11 mouse cellular contexts compared by ENCODE assay signal in the genomic region with DNA sequence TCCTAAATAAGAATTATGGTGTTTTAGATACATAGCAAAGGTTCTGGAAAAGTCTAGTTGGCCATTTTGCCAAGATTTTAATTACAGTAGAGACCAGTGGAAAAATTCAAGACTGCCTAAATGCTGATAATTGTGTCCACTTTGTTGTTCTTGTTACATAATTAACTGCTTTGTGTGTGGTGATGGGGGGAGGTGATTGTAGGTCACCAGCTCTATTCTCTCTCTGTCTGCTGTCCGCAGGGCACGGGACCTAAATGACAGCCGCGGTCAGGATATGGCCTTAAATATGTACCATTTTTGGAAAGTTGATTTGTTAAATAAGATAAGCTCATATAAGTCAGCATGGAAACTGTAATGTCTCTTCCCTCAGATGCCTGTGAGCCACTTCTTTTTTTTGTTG. TPM values are rescaled to one million over a fixed set of nuclear protein-coding genes. Genes with fewer than 3 reads are reported as not detected.
A peak's percentile ranks its signal among the peaks of the same experiment; 100 is the strongest.
DNase-seq lines count a peak whose midpoint lies in the region; ATAC-seq and TF ChIP-seq lines count a peak whose summit lies in the region.
"Had no signal": no experiment of that assay in that cellular context is flagged by ENCODE, and none has a peak within 500 bp of the region (broad histone marks: within the 10 kb centered on the region; RNA-seq: fewer than 3 reads in every experiment).

No protein-coding gene starts in this region.

- no peak for DNase-seq in layer of hippocampus, adult 2 months (ENCODE audit: low spot score in 2 of 2)
- no peak for DNase-seq in layer of hippocampus, adult 11-12 months (ENCODE audit: low spot score)
- no peak for DNase-seq in embryonic facial prominence, embryonic 10.5 days (ENCODE audit: low spot score)
- no peak for DNase-seq in midbrain, postnatal 0 days (ENCODE audit: low spot score)
- no peak for DNase-seq in adrenal gland, postnatal 36 days
- DNase-seq in adrenal gland, postnatal 10 days = no peak
- no peak for DNase-seq in cerebellum, adult 9-10 months
- DNase-seq: kidney, adult 2 months; lung, adult 18-20 months had no signal

- 72% methylated on average over 4 of the region's 4 CpGs for WGBS in embryonic facial prominence, embryonic 10.5 days
- WGBS in hindbrain, embryonic 16.5 days = 66% methylated on average over 4 of the region's 4 CpGs
- WGBS in midbrain, postnatal 0 days = 80% methylated on average over 4 of the region's 4 CpGs

- TF ChIP-seq CTCF in layer of hippocampus, adult 2 months (conservative IDR thresholded peaks at IDR 0.05) = no peak
- no peak for TF ChIP-seq CTCF in midbrain, postnatal 0 days (IDR thresholded peaks at IDR 0.05)

- H3K9ac ChIP-seq in hindbrain, embryonic 16.5 days (ENCODE audit: low read depth, low read length) = no peak overlapping the region
- H3K9ac ChIP-seq in midbrain, postnatal 0 days (replicated peaks; ENCODE audit: low read length, poor library complexity, severe bottlenecking) = peak overlapping the region; percentile 91; the same call in 1 of the 2 replicates

- no peaks in the 10 kb centered on the region for H3K27me3 ChIP-seq in embryonic facial prominence, embryonic 10.5 days (replicated peaks; ENCODE audit: low read depth, poor library complexity, severe bottlenecking)
- H3K27me3 ChIP-seq in hindbrain, embryonic 16.5 days (replicated peaks; ENCODE audit: control insufficient read depth, insufficient read depth, low read length) = no peaks in the 10 kb centered on the region
- no peaks in the 10 kb centered on the region for H3K27me3 ChIP-seq in midbrain, postnatal 0 days (ENCODE audit: insufficient read depth, low read length)
- H3K27me3 ChIP-seq: Patski had no signal

- H3K36me3 ChIP-seq in embryonic facial prominence, embryonic 10.5 days (replicated peaks) = peaks cover 32% of the 10 kb centered on the region
- no peaks in the 10 kb centered on the region for H3K36me3 ChIP-seq in hindbrain, embryonic 16.5 days (ENCODE audit: control insufficient read depth, insufficient read depth, low read length)
- no peaks in the 10 kb centered on the region for H3K36me3 ChIP-seq in midbrain, postnatal 0 days (ENCODE audit: insufficient read depth, low read length)

- H3K4me1 ChIP-seq in embryonic facial prominence, embryonic 10.5 days = peaks cover 33% of the 10 kb centered on the region
- H3K4me1 ChIP-seq in hindbrain, embryonic 16.5 days (ENCODE audit: control insufficient read depth, insufficient read depth, low read depth, low read length) = peaks cover 26% of the 10 kb centered on the region
- peaks cover 8% of the 10 kb centered on the region; the same call in 1 of the 2 replicates for H3K4me1 ChIP-seq in midbrain, postnatal 0 days (ENCODE audit: insufficient read depth, low read length)

- no peak for ATAC-seq in hindbrain, embryonic 16.5 days
- no peak for ATAC-seq in midbrain, postnatal 0 days (ENCODE audit: low FRiP score)
- ATAC-seq: Patski had no signal

- H3K4me2 ChIP-seq in hindbrain, embryonic 16.5 days (ENCODE audit: low read length) = peak overlapping the region; percentile 77
- H3K4me2 ChIP-seq in midbrain, postnatal 0 days (ENCODE audit: low read depth, low read length, poor library complexity, severe bottlenecking) = peak overlapping the region; percentile 70

- H3K9me3 ChIP-seq in embryonic facial prominence, embryonic 10.5 days = no peaks in the 10 kb centered on the region
- H3K9me3 ChIP-seq in hindbrain, embryonic 16.5 days (ENCODE audit: control insufficient read depth, low read length) = no peaks in the 10 kb centered on the region
- H3K9me3 ChIP-seq in midbrain, postnatal 0 days (ENCODE audit: low read length) = no peaks in the 10 kb centered on the region

- H3K4me3 ChIP-seq in layer of hippocampus, adult 2 months = peak overlapping the region; percentile 95
- peak overlapping the region; percentile 82 for H3K4me3 ChIP-seq in embryonic facial prominence, embryonic 10.5 days
- H3K4me3 ChIP-seq in hindbrain, embryonic 16.5 days (ENCODE audit: low read length) = peak overlapping the region; percentile 8; the same call in 1 of the 2 replicates
- peak overlapping the region; percentile 62 for H3K4me3 ChIP-seq in midbrain, postnatal 0 days (ENCODE audit: low read depth, low read length)

- peak overlapping the region; percentile 100; the same call in 1 of the 2 replicates for H3K27ac ChIP-seq in layer of hippocampus, adult 2 months
- no peak overlapping the region for H3K27ac ChIP-seq in embryonic facial prominence, embryonic 10.5 days (replicated peaks)
- no peak overlapping the region for H3K27ac ChIP-seq in hindbrain, embryonic 16.5 days (ENCODE audit: low read depth, low read length)
- H3K27ac ChIP-seq in midbrain, postnatal 0 days (ENCODE audit: low read depth, low read length) = no peak overlapping the region

RNA-seq across cellular contexts. Expression of a gene that starts 1.5 kb away (rescaled TPM):
- total RNA-seq in layer of hippocampus, adult 2 months (2021) = 10 to 100 TPM; 50.8 to 51.9 TPM
- polyA plus RNA-seq in embryonic facial prominence, embryonic 10.5 days (2016; fragmentation: Nextera tagmentation; extraction: Ambion mirVana) = 60.3 and 60.9 TPM in 2 replicates
- polyA plus RNA-seq in hindbrain, embryonic 16.5 days (2015; fragmentation: Nextera tagmentation; extraction: Ambion mirVana) = 56.9 and 62.2 TPM in 2 replicates
- 50.0 and 54.7 TPM in 2 replicates for total RNA-seq in midbrain, postnatal 0 days (2014; rRNA removed)
- polyA plus RNA-seq in midbrain, postnatal 0 days (2015; fragmentation: Nextera tagmentation; extraction: Ambion mirVana) = 55.0 and 56.3 TPM in 2 replicates
- total RNA-seq in adrenal gland, postnatal 36 days (2021) = 10 to 100 TPM; 33.2 to 36.6 TPM
- total RNA-seq in adrenal gland, postnatal 10 days (2021) = 10 to 100 TPM; 23.2 to 29.4 TPM

RNA-seq across cellular contexts. Expression of a gene that starts 1.8 kb away (rescaled TPM):
- total RNA-seq in layer of hippocampus, adult 2 months (2021) = 100 to 1,000 TPM; 203 to 216 TPM
- polyA plus RNA-seq in embryonic facial prominence, embryonic 10.5 days (2016; fragmentation: Nextera tagmentation; extraction: Ambion mirVana) = 214 and 235 TPM in 2 replicates
- polyA plus RNA-seq in hindbrain, embryonic 16.5 days (2015; fragmentation: Nextera tagmentation; extraction: Ambion mirVana) = 158 and 173 TPM in 2 replicates
- 145 and 171 TPM in 2 replicates for total RNA-seq in midbrain, postnatal 0 days (2014; rRNA removed)
- 203 and 214 TPM in 2 replicates for polyA plus RNA-seq in midbrain, postnatal 0 days (2015; fragmentation: Nextera tagmentation; extraction: Ambion mirVana)
- total RNA-seq in adrenal gland, postnatal 36 days (2021) = 100 to 1,000 TPM; 109 to 118 TPM
- 100 to 1,000 TPM in 1 of 2 experiments, 10 to 100 TPM in 1; 96.1 to 145 TPM for total RNA-seq in adrenal gland, postnatal 10 days (2021)

Comparison
In these comparisons a context has a peak if more than half of its experiments do, and no peak if none do; other contexts are left out.
1. H3K4me3 ChIP-seq: peak in every context shown above with its lines; median percentile 95 in layer of hippocampus, adult 2 months; 82 in embryonic facial prominence, embryonic 10.5 days; 62 in midbrain, postnatal 0 days; 8 in hindbrain, embryonic 16.5 days.